Mouse (Mus musculus) left cerebral cortex, postnatal 25 days (tissue): ENCODE measurements around the gene Ube2z. TPM values are rescaled to one million over a fixed set of nuclear protein-coding genes. Genes with fewer than 3 reads are reported as not detected.
"Not testable (repeated sequence)": the region's sequence is repeated elsewhere in the genome, so short reads cannot be mapped to it uniquely, and the experiment has no call there.

ENCODE experiments used
- DNase-seq, 2 experiments: peaks; one replicate each; pipeline ENCODE4 v3.0.0; 2022; ENCODE audit warnings: low spot score in 2 of 2, mixed read lengths in 1 of 2
- intact Hi-C: fragments of 180-260 bp; cut with DNase I; formaldehyde crosslinking; loops from one replicate; pipeline ENCODE4 v1.15.1; 2025
- total RNA-seq, 2 experiments: library from RNA; stranded (reverse); gene quantifications; 2 replicates each; pipeline ENCODE4 v1.2.3; 2021

Ube2z gene
- total RNA-seq = 10 to 100 TPM; 54.9 to 58.7 TPM

- intact Hi-C loops = loop anchor here (1.0 kb wide), 1 partner anchor 10 kb away; the partner anchor contains the start of gene Atp5g1
- DNase-seq = peak; percentile 97 to 98
These were observed at the start of gene Ube2z for GRCm38 (mm10) chr11:96065215-96065911. Ube2z (minus strand) TSS chr11:96065388.

GRCm38 (mm10) chr11:96114077-96114476, 48.9 kb upstream of the Ube2z start:
- intact Hi-C loops = no loop called here

GRCm38 (mm10) chr11:96111751-96112150, 46.6 kb upstream of the Ube2z start, which contains the start of gene Calcoco2:
Calcoco2 (minus strand) TSS chr11:96111964.
- DNase-seq = no peak
- intact Hi-C loops = no loop called here

More at GRCm38 (mm10) chr11:96114077-96114476, 48.9 kb upstream of the Ube2z start:
- DNase-seq = no peak

- intact Hi-C loops = not testable (repeated sequence)
These were observed 45.8 kb upstream of the Ube2z start for GRCm38 (mm10) chr11:96110950-96111349.

GRCm38 (mm10) chr11:96108376-96108775, 43.2 kb upstream of the Ube2z start:
- intact Hi-C loops = no loop called here
- DNase-seq = no peak

More at GRCm38 (mm10) chr11:96110950-96111349, 45.8 kb upstream of the Ube2z start:
- DNase-seq = not testable (repeated sequence)

- peak in 1 of 2 experiments; percentile 35 for DNase-seq
- intact Hi-C loops = loop anchor here (1.0 to 2.0 kb wide), 2 partner anchors 34 to 147 kb away; no protein-coding TSS in a partner anchor
These were observed 28.2 kb upstream of the Ube2z start for GRCm38 (mm10) chr11:96093361-96093760.

GRCm38 (mm10) chr11:96092674-96093291, 27.6 kb upstream of the Ube2z start:
- no peak for DNase-seq
- intact Hi-C loops = loop anchor here (1.0 to 2.0 kb wide), 2 partner anchors 35 to 148 kb away; no protein-coding TSS in a partner anchor

- no peak for DNase-seq
- intact Hi-C loops = no loop called here
These were observed 25.9 kb upstream of the Ube2z start for GRCm38 (mm10) chr11:96091073-96091472.

- DNase-seq = no peak
- intact Hi-C loops = no loop called here
These were observed 22.8 kb upstream of the Ube2z start for GRCm38 (mm10) chr11:96087981-96088380.

- intact Hi-C loops = no loop called here
- no peak for DNase-seq
These were observed 17.5 kb upstream of the Ube2z start for GRCm38 (mm10) chr11:96082682-96083081.

- DNase-seq = no peak
- intact Hi-C loops = no loop called here
These were observed 15.5 kb upstream of the Ube2z start for GRCm38 (mm10) chr11:96080736-96081135.

GRCm38 (mm10) chr11:96076221-96077105, 11.3 kb upstream of the Ube2z start:
- no peak for DNase-seq
- intact Hi-C loops = loop anchor here (5.0 to 10.0 kb wide), 2 partner anchors 219 to 698 kb away; partner anchors contain the start of gene Snx11

GRCm38 (mm10) chr11:96075509-96076220, 10.5 kb upstream of the Ube2z start, which contains the start of gene Atp5g1:
Atp5g1 (minus strand) TSS chr11:96075670.
- peak; percentile 98 to 100 for DNase-seq
- intact Hi-C loops = loop anchor here (1.0 to 10.0 kb wide), 3 partner anchors 10 to 699 kb away; partner anchors contain the start of genes Snx11 and Ube2z

GRCm38 (mm10) chr11:96075177-96075508, 10.0 kb upstream of the Ube2z start:
- intact Hi-C loops = loop anchor here (1.0 to 10.0 kb wide), 3 partner anchors 10 to 700 kb away; partner anchors contain the start of genes Snx11 and Ube2z
- no peak for DNase-seq

GRCm38 (mm10) chr11:96074351-96075176, 9.4 kb upstream of the Ube2z start:
- DNase-seq = peak; percentile 25 to 43
- intact Hi-C loops = loop anchor here (1.0 to 10.0 kb wide), 3 partner anchors 9 to 700 kb away; partner anchors contain the start of genes Snx11 and Ube2z

GRCm38 (mm10) chr11:96073295-96073993, 8.3 kb upstream of the Ube2z start:
- DNase-seq = no peak
- intact Hi-C loops = loop anchor here (10.0 kb wide), 1 partner anchor 701 kb away; the partner anchor contains the start of gene Snx11

GRCm38 (mm10) chr11:96071013-96071412, 5.8 kb upstream of the Ube2z start:
- DNase-seq = no peak
- intact Hi-C loops = loop anchor here (10.0 kb wide), 1 partner anchor 704 kb away; the partner anchor contains the start of gene Snx11
